Mouse (Mus musculus) liver, embryonic 12.5 days (tissue): ENCODE measurements around the gene Rhbdd3. TPM values are rescaled to one million over a fixed set of nuclear protein-coding genes. Genes with fewer than 3 reads are reported as not detected.
"Not testable (repeated sequence)": the region's sequence is repeated elsewhere in the genome, so short reads cannot be mapped to it uniquely, and the experiment has no call there.

Experiments used
- ATAC-seq: fragments of 200-750 bp; cut with Nextera tagmentation; 2 replicates; pipeline ENCODE4 v1.8.0; 2017; ENCODE audit warnings: moderate number of reproducible peaks, mild to moderate bottlenecking, moderate library complexity
- H3K27ac ChIP-seq: fragments of 300-500 bp; sonication (generic); 2 replicates; pipeline ENCODE4 v1.5.1; 2016; ENCODE audit warnings: mild to moderate bottlenecking
- H3K27me3 ChIP-seq: fragments of 300-500 bp; sonication (generic); replicated peaks from 2 replicates; pipeline ENCODE4 v1.6.1; 2016; ENCODE audit warnings: mild to moderate bottlenecking, moderate library complexity
- H3K36me3 ChIP-seq: fragments of 300-500 bp; sonication (generic); 2 replicates; pipeline ENCODE4 v1.6.1; 2016; ENCODE audit warnings: mild to moderate bottlenecking, moderate library complexity
- H3K4me1 ChIP-seq: fragments of 300-500 bp; sonication (generic); 2 replicates; pipeline ENCODE4 v1.6.1; 2016
- H3K4me2 ChIP-seq: fragments of 300-500 bp; sonication (generic); 2 replicates; pipeline ENCODE4 v1.6.1; 2016; ENCODE audit warnings: mild to moderate bottlenecking, moderate library complexity
- H3K4me3 ChIP-seq: fragments of 300-500 bp; sonication (generic); 2 replicates; pipeline ENCODE4 v1.5.1; 2016; ENCODE audit warnings: mild to moderate bottlenecking, moderate library complexity
- H3K9ac ChIP-seq: fragments of 300-500 bp; sonication (generic); 2 replicates; pipeline ENCODE4 v1.6.1; 2016; ENCODE audit warnings: mild to moderate bottlenecking, moderate library complexity
- H3K9me3 ChIP-seq: fragments of 300-500 bp; sonication (generic); replicated peaks from 2 replicates; pipeline ENCODE4 v1.6.1; 2016; ENCODE audit warnings: mild to moderate bottlenecking, moderate library complexity
- WGBS: fragments of 180-500 bp; shearing (Covaris S2); methylation state at CpG from one replicate; pipeline ENCODE4 v1.1.7; 2016; ENCODE audit not compliant: insufficient replicate concordance; 5-methylcytosine and 5-hydroxymethylcytosine counted together
- polyA plus RNA-seq: library from polyadenylated mRNA; unstranded; fragments of >200 nt; fragmentation: Nextera tagmentation; extraction: Ambion mirVana; gene quantifications from 2 replicates; pipeline ENCODE4 v1.2.1, GENCODE M21; 2016

Gene Rhbdd3
- polyA plus RNA-seq, 1 experiment from 2014 or later: 19.0 TPM

GRCm38 (mm10) chr11:5074882-5075281 lies 23.8 kb upstream of the Rhbdd3 start:
- H3K27me3 ChIP-seq: no peaks in the 10 kb centered on the region
- no peaks in the 10 kb centered on the region for H3K9me3 ChIP-seq
- no peak overlapping the region for H3K4me2 ChIP-seq
- peaks cover 90% of the 10 kb centered on the region for H3K36me3 ChIP-seq
- no peak overlapping the region for H3K27ac ChIP-seq
- H3K9ac ChIP-seq: no peak overlapping the region
- WGBS: 67% methylated on average over 4 of the region's 4 CpGs
- H3K4me3 ChIP-seq: no peak overlapping the region
- no peak for ATAC-seq
- no peaks in the 10 kb centered on the region for H3K4me1 ChIP-seq

- no peak for ATAC-seq
- no peak overlapping the region for H3K4me3 ChIP-seq
- H3K9ac ChIP-seq: no peak overlapping the region
- no peak overlapping the region for H3K4me2 ChIP-seq
- no peaks in the 10 kb centered on the region for H3K4me1 ChIP-seq
- no peak overlapping the region for H3K27ac ChIP-seq
- H3K27me3 ChIP-seq: no peaks in the 10 kb centered on the region
- no peaks in the 10 kb centered on the region for H3K9me3 ChIP-seq
- peaks cover 90% of the 10 kb centered on the region for H3K36me3 ChIP-seq
Observed at GRCm38 (mm10) chr11:5075760-5076159, 23.0 kb upstream of the Rhbdd3 start.

- not testable (repeated sequence) for H3K4me2 ChIP-seq, ATAC-seq, H3K9ac ChIP-seq, H3K4me3 ChIP-seq, H3K4me1 ChIP-seq, H3K27me3 ChIP-seq, H3K27ac ChIP-seq, H3K9me3 ChIP-seq
- peaks cover 87% of the 10 kb centered on the region for H3K36me3 ChIP-seq
- WGBS: 86% methylated on average over 4 of the region's 5 CpGs
Observed at GRCm38 (mm10) chr11:5076843-5077242, 21.9 kb upstream of the Rhbdd3 start.

GRCm38 (mm10) chr11:5089147-5089546 lies 9.6 kb upstream of the Rhbdd3 start:
- Histone ChIP-seq H3K9me3 (no peaks in the 10 kb centered on the region), H3K4me1 (peaks cover 3% of the 10 kb centered on the region; the same call in 1 of the 2 replicates), H3K9ac (no peak overlapping the region), H3K36me3 (peaks cover 97% of the 10 kb centered on the region), H3K4me3 (no peak overlapping the region), H3K4me2 (no peak overlapping the region), H3K27me3 (no peaks in the 10 kb centered on the region), H3K27ac (no peak overlapping the region)
- whole genome bisulfite sequencing: 95% methylated on average over 1 of the region's 1 CpGs
- no peak for ATAC-seq

GRCm38 (mm10) chr11:5091706-5092105 lies 7.0 kb upstream of the Rhbdd3 start:
- H3K4me1 ChIP-seq: peaks cover 22% of the 10 kb centered on the region
- WGBS: 73% methylated on average over 2 of the region's 2 CpGs
- no peak overlapping the region for H3K4me3 ChIP-seq
- peaks cover 88% of the 10 kb centered on the region for H3K36me3 ChIP-seq
- no peaks in the 10 kb centered on the region for H3K9me3 ChIP-seq
- no peak overlapping the region for H3K27ac ChIP-seq
- no peak for ATAC-seq
- no peak overlapping the region for H3K9ac ChIP-seq
- H3K4me2 ChIP-seq: no peak overlapping the region
- no peaks in the 10 kb centered on the region for H3K27me3 ChIP-seq

GRCm38 (mm10) chr11:5095877-5096276 lies 2.8 kb upstream of the Rhbdd3 start:
- peaks cover 41% of the 10 kb centered on the region for H3K4me1 ChIP-seq

GRCm38 (mm10) chr11:5096480-5097020 lies 2.2 kb upstream of the Rhbdd3 start:
- 46% methylated on average over 8 of the region's 8 CpGs for WGBS
- H3K27me3 ChIP-seq: no peaks in the 10 kb centered on the region

More at GRCm38 (mm10) chr11:5095877-5096276, 2.8 kb upstream of the Rhbdd3 start:
- H3K27me3 ChIP-seq: no peaks in the 10 kb centered on the region
- ATAC-seq: no peak
- H3K36me3 ChIP-seq: peaks cover 52% of the 10 kb centered on the region
- peak overlapping the region; percentile 48; the same call in 1 of the 2 replicates for H3K27ac ChIP-seq
- H3K4me3 ChIP-seq: 0 out of 2 replicates have a peak overlapping the region, but pooled peaks have one; percentile 100
- H3K4me2 ChIP-seq: peak overlapping the region; percentile 81
- no peak overlapping the region; the same call in 1 of the 2 replicates for H3K9ac ChIP-seq
- no peaks in the 10 kb centered on the region for H3K9me3 ChIP-seq
- WGBS: 77% methylated on average over 5 of the region's 5 CpGs

GRCm38 (mm10) chr11:5098035-5098735 lies 541 bp upstream of the Rhbdd3 start:
- Histone ChIP-seq H3K4me1 (peaks cover 64% of the 10 kb centered on the region), H3K4me2 (peak overlapping the region; percentile 81), H3K4me3 (peak overlapping the region; percentile 100), H3K36me3 (peaks cover 39% of the 10 kb centered on the region), H3K27ac (peak overlapping the region; percentile 91), H3K9me3 (no peaks in the 10 kb centered on the region), H3K9ac (peak overlapping the region; percentile 100), H3K27me3 (no peaks in the 10 kb centered on the region)
- under 1% methylated on average over 44 of the region's 44 CpGs for WGBS
- peak; percentile 19 for ATAC-seq

More at GRCm38 (mm10) chr11:5096480-5097020, 2.2 kb upstream of the Rhbdd3 start:
- Histone ChIP-seq H3K27ac (peak overlapping the region; percentile 91; the same call in 1 of the 2 replicates), H3K36me3 (peaks cover 50% of the 10 kb centered on the region), H3K9ac (peak overlapping the region; percentile 100), H3K9me3 (no peaks in the 10 kb centered on the region), H3K4me3 (peak overlapping the region; percentile 100), H3K4me2 (peak overlapping the region; percentile 81), H3K4me1 (peaks cover 47% of the 10 kb centered on the region)
- ATAC-seq: no peak

GRCm38 (mm10) chr11:5099576-5100183 lies 954 bp downstream of the Rhbdd3 start:
- H3K9me3 ChIP-seq: no peaks in the 10 kb centered on the region
- peak overlapping the region; percentile 100 for H3K9ac ChIP-seq
- no peaks in the 10 kb centered on the region for H3K27me3 ChIP-seq
- WGBS: under 1% methylated on average over 31 of the region's 31 CpGs
- H3K4me3 ChIP-seq: peak overlapping the region; percentile 100
- H3K36me3 ChIP-seq: peaks cover 41% of the 10 kb centered on the region
- ATAC-seq: peak; percentile 65
- peak overlapping the region; percentile 91 for H3K27ac ChIP-seq
- H3K4me2 ChIP-seq: peak overlapping the region; percentile 81
- peaks cover 59% of the 10 kb centered on the region for H3K4me1 ChIP-seq

- Histone ChIP-seq H3K4me3 (peak overlapping the region; percentile 100), H3K9ac (peak overlapping the region; percentile 100), H3K27me3 (no peaks in the 10 kb centered on the region), H3K36me3 (peaks cover 46% of the 10 kb centered on the region), H3K4me2 (peak overlapping the region; percentile 81), H3K27ac (peak overlapping the region; percentile 91), H3K9me3 (no peaks in the 10 kb centered on the region), H3K4me1 (peaks cover 57% of the 10 kb centered on the region)
- no peak for ATAC-seq
- WGBS: 3% methylated on average over 7 of the region's 7 CpGs
Observed at GRCm38 (mm10) chr11:5100283-5100682, 1.6 kb downstream of the Rhbdd3 start.

GRCm38 (mm10) chr11:5100801-5101200 lies 2.1 kb downstream of the Rhbdd3 start:
- Histone ChIP-seq H3K4me1 (peaks cover 52% of the 10 kb centered on the region), H3K27me3 (no peaks in the 10 kb centered on the region), H3K4me3 (peak overlapping the region; percentile 100; the same call in 1 of the 2 replicates), H3K9me3 (no peaks in the 10 kb centered on the region), H3K9ac (peak overlapping the region; percentile 100; the same call in 1 of the 2 replicates), H3K36me3 (peaks cover 47% of the 10 kb centered on the region), H3K27ac (peak overlapping the region; percentile 15; the same call in 1 of the 2 replicates), H3K4me2 (peak overlapping the region; percentile 81)
- ATAC-seq: no peak
- 70% methylated on average over 5 of the region's 5 CpGs for WGBS

- H3K9ac ChIP-seq: no peak overlapping the region
- no peak overlapping the region; the same call in 1 of the 2 replicates for H3K4me2 ChIP-seq
- WGBS: 77% methylated on average over 6 of the region's 6 CpGs
- ATAC-seq: no peak
- no peak overlapping the region; the same call in 1 of the 2 replicates for H3K27ac ChIP-seq
- H3K9me3 ChIP-seq: no peaks in the 10 kb centered on the region
- H3K4me1 ChIP-seq: peaks cover 44% of the 10 kb centered on the region
- H3K36me3 ChIP-seq: peaks cover 43% of the 10 kb centered on the region
- no peaks in the 10 kb centered on the region for H3K27me3 ChIP-seq
- no peak overlapping the region for H3K4me3 ChIP-seq
Observed at GRCm38 (mm10) chr11:5101641-5102040, 2.9 kb downstream of the Rhbdd3 start.
